Comparison of ENCODE assay signal across 22 mouse cellular contexts in genomic region chr7:128403586-128403985, GRCm38 (mm10). TPM values are rescaled to one million over a fixed set of nuclear protein-coding genes. Genes with fewer than 3 reads are reported as not detected.
DNase-seq lines count a peak whose midpoint lies in the region; ATAC-seq lines count a peak whose summit lies in the region.
"Had no signal": no experiment of that assay in that cellular context is flagged by ENCODE, and none has a peak within 500 bp of the region (broad histone marks: within the 10 kb centered on the region; RNA-seq: fewer than 3 reads in every experiment).

No protein-coding gene starts in this region.

- no peaks in the 10 kb centered on the region for H3K9me3 ChIP-seq in heart, embryonic 10.5 days
- H3K9me3 ChIP-seq in heart, embryonic 11.5 days (replicated peaks; ENCODE audit: control insufficient read depth, low read length), result no peaks in the 10 kb centered on the region
- peaks cover 5% of the 10 kb centered on the region; the same call in 1 of the 2 replicates for H3K9me3 ChIP-seq in megakaryocyte, embryonic 14.5 days
- no peaks in the 10 kb centered on the region for H3K9me3 ChIP-seq in liver, embryonic 15.5 days (replicated peaks)
- H3K9me3 ChIP-seq: embryonic facial prominence, embryonic 13.5 days; forebrain, embryonic 12.5 days had no signal

- H3K36me3 ChIP-seq in heart, embryonic 10.5 days, result peaks cover 20% of the 10 kb centered on the region
- H3K36me3 ChIP-seq in heart, embryonic 11.5 days (ENCODE audit: control insufficient read depth, insufficient read depth, low read length), result no peaks in the 10 kb centered on the region
- H3K36me3 ChIP-seq in megakaryocyte, embryonic 14.5 days (replicated peaks; ENCODE audit: low read length), result peaks cover 94% of the 10 kb centered on the region
- peaks cover 20% of the 10 kb centered on the region for H3K36me3 ChIP-seq in liver, embryonic 15.5 days (replicated peaks)
- H3K36me3 ChIP-seq: embryonic facial prominence, embryonic 13.5 days; forebrain, embryonic 12.5 days; hindbrain, embryonic 10.5 days had no signal

- H3K9ac ChIP-seq in heart, embryonic 11.5 days (ENCODE audit: low read depth, low read length), result no peak overlapping the region
- H3K9ac ChIP-seq in liver, embryonic 15.5 days, result no peak overlapping the region
- H3K9ac ChIP-seq: embryonic facial prominence, embryonic 13.5 days; forebrain, embryonic 12.5 days; heart, embryonic 12.5 days had no signal

- no peak for ATAC-seq in heart, embryonic 11.5 days (replicated peaks; ENCODE audit: insufficient number of reproducible peaks, low FRiP score, low TSS enrichment)
- ATAC-seq in megakaryocyte, adult 5-6 weeks (ENCODE audit: poor library complexity, severe bottlenecking), result no peak
- no peak for ATAC-seq in liver, embryonic 15.5 days (ENCODE audit: insufficient read depth)
- ATAC-seq: CD4-positive, CD25-positive, alpha-beta regulatory T cell, adult 4 months; forebrain, embryonic 16.5 days; Patski had no signal

- peaks cover 35% of the 10 kb centered on the region for H3K4me1 ChIP-seq in heart, embryonic 10.5 days
- no peaks in the 10 kb centered on the region for H3K4me1 ChIP-seq in heart, embryonic 11.5 days (ENCODE audit: control insufficient read depth, insufficient read depth, low read length)
- peaks cover 97% of the 10 kb centered on the region for H3K4me1 ChIP-seq in megakaryocyte, embryonic 14.5 days
- peaks cover 60% of the 10 kb centered on the region for H3K4me1 ChIP-seq in liver, embryonic 15.5 days (replicated peaks)
- H3K4me1 ChIP-seq: forebrain, embryonic 12.5 days; hindbrain, embryonic 10.5 days had no signal

- H3K27me3 ChIP-seq in heart, embryonic 10.5 days (ENCODE audit: insufficient read depth, poor library complexity, severe bottlenecking), result no peaks in the 10 kb centered on the region
- H3K27me3 ChIP-seq in heart, embryonic 11.5 days (ENCODE audit: control insufficient read depth, insufficient read depth, low read length), result no peaks in the 10 kb centered on the region
- H3K27me3 ChIP-seq in megakaryocyte, embryonic 14.5 days (replicated peaks), result no peaks in the 10 kb centered on the region
- no peaks in the 10 kb centered on the region for H3K27me3 ChIP-seq in liver, embryonic 15.5 days
- H3K27me3 ChIP-seq: embryonic facial prominence, embryonic 13.5 days; forebrain, embryonic 12.5 days; heart, embryonic 12.5 days; Patski had no signal

- no peak overlapping the region for H3K4me3 ChIP-seq in heart, embryonic 10.5 days
- no peak overlapping the region for H3K4me3 ChIP-seq in heart, embryonic 11.5 days (ENCODE audit: low read depth, low read length)
- H3K4me3 ChIP-seq in megakaryocyte, embryonic 14.5 days (replicated peaks), result peak overlapping the region; percentile 83
- H3K4me3 ChIP-seq in liver, embryonic 15.5 days (replicated peaks), result no peak overlapping the region
- H3K4me3 ChIP-seq: embryonic facial prominence, embryonic 13.5 days; forebrain, embryonic 12.5 days; heart, embryonic 12.5 days; hindbrain, embryonic 10.5 days had no signal

- H3K4me2 ChIP-seq in heart, embryonic 11.5 days, result no peak overlapping the region
- H3K4me2 ChIP-seq in liver, embryonic 15.5 days, result peak overlapping the region; percentile 30; the same call in 1 of the 2 replicates
- H3K4me2 ChIP-seq: embryonic facial prominence, embryonic 13.5 days; forebrain, embryonic 12.5 days; heart, embryonic 12.5 days had no signal

- no peak for DNase-seq in heart, embryonic 10.5 days (ENCODE audit: low spot score)
- DNase-seq in right cerebral cortex, postnatal 25 days, result no peak
- no peak for DNase-seq in thymus, postnatal 4 days
- DNase-seq: adrenal gland, adult 2 months; adrenal gland, postnatal 25 days; B cell, adult 2 months; cerebellum, adult 18-20 months; cerebellum, adult 9-11 months; cerebellum, postnatal 36 days; gastrocnemius, postnatal 10 days; heart, adult 18-20 months had no signal

- 0 out of 2 replicates have a peak overlapping the region, but pooled peaks have one; percentile 7 for H3K27ac ChIP-seq in heart, embryonic 10.5 days
- no peak overlapping the region for H3K27ac ChIP-seq in heart, embryonic 11.5 days (ENCODE audit: low read depth, low read length)
- peak overlapping the region; percentile 60 for H3K27ac ChIP-seq in liver, embryonic 15.5 days (replicated peaks)
- H3K27ac ChIP-seq: embryonic facial prominence, embryonic 13.5 days; forebrain, embryonic 12.5 days; hindbrain, embryonic 10.5 days had no signal

- WGBS in heart, embryonic 10.5 days, result 66% methylated on average over 6 of the region's 6 CpGs
- 70% methylated on average over 6 of the region's 6 CpGs for WGBS in heart, embryonic 11.5 days (ENCODE audit: insufficient replicate concordance)
- 65% methylated on average over 6 of the region's 6 CpGs for WGBS in liver, embryonic 15.5 days (ENCODE audit: insufficient replicate concordance)

RNA-seq across cellular contexts. Expression of gene Rgs10, which starts 15.0 kb away (rescaled TPM):
- polyA plus RNA-seq in heart, embryonic 10.5 days (2016; fragmentation: Nextera tagmentation; extraction: Ambion mirVana), result 16.4 and 19.3 TPM in 2 replicates
- 20.3 and 21.0 TPM in 2 replicates for polyA plus RNA-seq in heart, embryonic 11.5 days (2014; fragmentation: Nextera tagmentation; extraction: Ambion mirVana)
- 650 and 1,157 TPM in 2 replicates for polyA plus RNA-seq in megakaryocyte, embryonic 14.5 days (2012; ENCODE audit: insufficient read depth, low replicate concordance)
- total RNA-seq in megakaryocyte, adult 5-6 weeks (2015), result 155 and 159 TPM in 2 replicates
- total RNA-seq in megakaryocyte, adult 5-6 weeks (2017), result 158 and 165 TPM in 2 replicates
- polyA plus RNA-seq in liver, embryonic 15.5 days (2015; fragmentation: Nextera tagmentation; extraction: Ambion mirVana), result 29.0 and 34.5 TPM in 2 replicates

RNA-seq across cellular contexts. Expression of gene Tial1, which starts 57.9 kb away (rescaled TPM):
- polyA plus RNA-seq in heart, embryonic 10.5 days (2016; fragmentation: Nextera tagmentation; extraction: Ambion mirVana), result 16.3 and 19.9 TPM in 2 replicates
- 26.0 and 26.6 TPM in 2 replicates for polyA plus RNA-seq in heart, embryonic 11.5 days (2014; fragmentation: Nextera tagmentation; extraction: Ambion mirVana)
- polyA plus RNA-seq in megakaryocyte, embryonic 14.5 days (2012; ENCODE audit: insufficient read depth, low replicate concordance), result 63.5 and 82.1 TPM in 2 replicates
- total RNA-seq in megakaryocyte, adult 5-6 weeks (2015), result 166 and 174 TPM in 2 replicates
- total RNA-seq in megakaryocyte, adult 5-6 weeks (2017), result 48.4 and 59.1 TPM in 2 replicates
- polyA plus RNA-seq in liver, embryonic 15.5 days (2015; fragmentation: Nextera tagmentation; extraction: Ambion mirVana), result 9.3 and 10.2 TPM in 2 replicates

Comparison
In these comparisons a context has a peak if more than half of its experiments do, and no peak if none do; other contexts are left out.
1. RNA of gene Rgs10, which starts 15.0 kb away (polyA plus RNA-seq): 650 to 1,157 TPM in megakaryocyte, embryonic 14.5 days; 29.0 to 34.5 TPM in liver, embryonic 15.5 days, 20.3 to 21.0 TPM in heart, embryonic 11.5 days and 16.4 to 19.3 TPM in heart, embryonic 10.5 days; every median in the first group is over 10 times any median in the second.